Mouse (Mus musculus): Measurements from ENCODE around the gene Naip2. TPM values are rescaled to one million over a fixed set of nuclear protein-coding genes. Genes with fewer than 3 reads are reported as not detected.

Gene Naip2
- polyA plus RNA-seq, 1 experiment from 2014 or later: 0.18 TPM

DNA sequence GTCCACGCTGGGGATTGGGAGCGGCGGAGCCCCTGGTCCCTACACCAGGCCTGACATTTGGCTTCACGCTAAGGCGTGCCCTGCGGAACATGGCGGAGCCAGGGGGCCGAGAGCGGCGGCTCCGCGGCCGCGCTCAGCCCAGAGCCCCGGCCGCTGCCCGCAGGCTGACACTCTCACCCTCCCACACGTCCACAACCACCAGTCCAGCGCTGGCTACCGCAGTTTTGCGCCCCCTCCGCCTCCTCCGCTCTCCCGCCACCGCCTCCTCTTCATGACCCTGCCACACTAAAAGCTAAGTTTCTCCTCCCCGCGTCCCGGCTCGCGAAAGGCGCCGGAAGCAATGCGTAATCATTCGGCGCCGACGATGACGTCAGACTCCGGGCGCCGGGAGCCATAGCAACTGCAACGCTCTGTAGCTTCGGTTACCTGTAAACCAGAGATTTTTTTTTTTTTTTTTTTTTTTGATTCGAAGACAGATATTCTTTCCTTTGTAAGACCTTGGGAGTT is 98.1 kb downstream of the Naip2 start, which contains the start of gene Bdp1:
Gene Bdp1, minus strand, starts transcription at position 323 of the 507 bp plus-strand sequence.
- ATAC-seq (ENCODE audit: insufficient number of reproducible peaks, insufficient read depth, low FRiP score, low TSS enrichment): peak; percentile 43; the same call in 1 of the 2 replicates
- Histone ChIP-seq H3K36me3 (no peaks in the 10 kb centered on the region), H3K9me3 (no peaks in the 10 kb centered on the region), H3K27ac (peak within 1 kb of the TSS; percentile 86), H3K4me2 (replicated peaks) (peak within 1 kb of the TSS; percentile 85), H3K27me3 (no peaks in the 10 kb centered on the region), H3K4me3 (peak within 1 kb of the TSS; percentile 99), H3K4me1 (peaks cover 11% of the 10 kb centered on the region), H3K9ac (peak within 1 kb of the TSS; percentile 89)
- WGBS: under 1% methylated on average over 43 of the region's 44 CpGs

- peak overlapping the region; percentile 99 for H3K4me3 ChIP-seq
- peaks cover 9% of the 10 kb centered on the region for H3K4me1 ChIP-seq
- peak overlapping the region; percentile 89 for H3K9ac ChIP-seq
- ATAC-seq (ENCODE audit: insufficient number of reproducible peaks, insufficient read depth, low FRiP score, low TSS enrichment): no peak
- no peaks in the 10 kb centered on the region for H3K27me3 ChIP-seq
- H3K4me2 ChIP-seq (replicated peaks): peak overlapping the region; percentile 85
- no peaks in the 10 kb centered on the region for H3K36me3 ChIP-seq
- 5% methylated on average over 15 of the region's 15 CpGs for WGBS
- H3K9me3 ChIP-seq: no peaks in the 10 kb centered on the region
- peak overlapping the region; percentile 86 for H3K27ac ChIP-seq
Observed at GRCm38 (mm10) chr13:100103052-100103658, 98.7 kb downstream of the Naip2 start.

GRCm38 (mm10) chr13:100098808-100099207 is 103.1 kb downstream of the Naip2 start:
- Histone ChIP-seq H3K4me2 (replicated peaks) (no peak overlapping the region), H3K36me3 (peaks cover 38% of the 10 kb centered on the region)
- 95% methylated on average over 6 of the region's 6 CpGs for WGBS

More at GRCm38 (mm10) chr13:100098808-100099207, 103.1 kb downstream of the Naip2 start:
- no peak overlapping the region for H3K9ac ChIP-seq
- H3K27ac ChIP-seq: no peak overlapping the region
- H3K4me1 ChIP-seq: peaks cover 9% of the 10 kb centered on the region
- H3K27me3 ChIP-seq: no peaks in the 10 kb centered on the region
- no peak for ATAC-seq (ENCODE audit: insufficient number of reproducible peaks, insufficient read depth, low FRiP score, low TSS enrichment)
- H3K9me3 ChIP-seq: no peaks in the 10 kb centered on the region
- no peak overlapping the region for H3K4me3 ChIP-seq

Other genes with a start within 250 kb of the Naip2 start
- gene Mccc2, start 186.5 kb downstream of the Naip2 start, polyA plus RNA-seq (2016; fragmentation: Nextera tagmentation; extraction: Ambion mirVana): 49.2 and 55.1 TPM in 2 replicates
- gene Bdp1, start 98.0 kb downstream of the Naip2 start, polyA plus RNA-seq (2016; fragmentation: Nextera tagmentation; extraction: Ambion mirVana): 33.6 and 35.6 TPM in 2 replicates
- gene Serf1, start 94.1 kb downstream of the Naip2 start, polyA plus RNA-seq (2016; fragmentation: Nextera tagmentation; extraction: Ambion mirVana): 247 and 257 TPM in 2 replicates
- gene Smn1, start 77.2 kb downstream of the Naip2 start, polyA plus RNA-seq (2016; fragmentation: Nextera tagmentation; extraction: Ambion mirVana): 57.7 and 59.5 TPM in 2 replicates
- 0.05 and 0.06 TPM in 2 replicates for gene Naip5, start 44.2 kb upstream of the Naip2 start, polyA plus RNA-seq (2016; fragmentation: Nextera tagmentation; extraction: Ambion mirVana)
- gene Naip6, start 115.6 kb upstream of the Naip2 start, polyA plus RNA-seq (2016; fragmentation: Nextera tagmentation; extraction: Ambion mirVana): 0.05 and 0.10 TPM in 2 replicates